Mouse (Mus musculus) adrenal gland (tissue): Measurements from ENCODE around the gene Elf3.
"Not testable (repeated sequence)": the region's sequence is repeated elsewhere in the genome, so short reads cannot be mapped to it uniquely, and the experiment has no call there.

ENCODE experiments used
- intact Hi-C: fragments of 180-260 bp; cut with DNase I; formaldehyde crosslinking; loops from one replicate; pipeline ENCODE4 v1.15.1; 2025

Elf3 gene

DNA sequence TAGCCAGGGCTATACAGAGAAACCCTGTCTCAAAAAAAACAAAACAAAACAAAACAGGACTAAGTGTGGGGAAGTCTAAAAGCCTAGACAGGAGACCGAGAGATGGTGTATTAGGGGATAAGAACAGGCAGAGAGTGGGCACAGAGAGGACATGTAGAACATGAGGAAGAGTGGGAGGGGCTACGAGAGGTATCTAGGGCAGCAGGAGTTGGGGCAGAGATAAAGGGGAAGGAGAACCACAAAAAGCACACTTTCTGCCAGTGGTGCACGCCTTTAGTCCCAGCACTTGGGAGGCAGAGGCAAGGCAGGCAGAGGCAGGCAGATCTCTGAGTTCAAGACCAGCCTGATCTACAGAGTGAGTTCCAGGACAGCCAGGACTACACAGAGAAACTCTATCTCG is 18.2 kb downstream of the Elf3 start:
- intact Hi-C loops = not testable (repeated sequence)

DNA sequence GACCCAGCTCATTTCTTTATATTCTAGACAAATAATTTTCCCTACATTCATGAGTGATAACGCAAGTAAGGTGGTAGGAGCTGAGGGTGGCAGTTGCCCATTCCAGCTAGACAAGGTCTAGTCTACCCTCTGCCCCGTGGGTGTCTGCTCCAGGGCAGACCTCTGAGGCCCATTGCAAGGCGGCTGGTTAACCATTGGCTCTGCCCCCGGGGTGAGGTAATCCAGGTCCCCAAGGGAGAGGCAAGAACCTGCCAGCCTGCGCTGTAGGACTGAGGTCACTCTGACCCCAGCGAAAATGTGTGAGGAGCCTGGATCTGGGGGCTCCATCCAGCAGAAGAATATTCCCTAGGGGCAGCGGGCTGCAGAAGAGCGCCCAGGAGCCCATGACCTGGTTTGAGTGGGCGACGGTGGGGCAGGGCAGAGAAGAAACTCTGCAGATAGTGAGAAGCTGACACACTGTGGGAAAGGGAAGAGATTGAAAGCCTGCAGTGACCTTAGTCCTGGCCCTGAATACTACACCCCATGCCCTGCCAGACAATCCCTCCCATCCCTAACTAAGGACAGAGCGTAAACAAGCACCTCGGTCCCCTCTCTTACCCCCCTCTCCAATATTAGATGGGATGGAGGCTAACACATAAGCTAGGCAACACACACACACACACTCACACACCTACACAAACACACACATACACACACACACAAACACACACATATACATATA is 21.1 kb downstream of the Elf3 start:
- intact Hi-C loops = no loop called here

DNA sequence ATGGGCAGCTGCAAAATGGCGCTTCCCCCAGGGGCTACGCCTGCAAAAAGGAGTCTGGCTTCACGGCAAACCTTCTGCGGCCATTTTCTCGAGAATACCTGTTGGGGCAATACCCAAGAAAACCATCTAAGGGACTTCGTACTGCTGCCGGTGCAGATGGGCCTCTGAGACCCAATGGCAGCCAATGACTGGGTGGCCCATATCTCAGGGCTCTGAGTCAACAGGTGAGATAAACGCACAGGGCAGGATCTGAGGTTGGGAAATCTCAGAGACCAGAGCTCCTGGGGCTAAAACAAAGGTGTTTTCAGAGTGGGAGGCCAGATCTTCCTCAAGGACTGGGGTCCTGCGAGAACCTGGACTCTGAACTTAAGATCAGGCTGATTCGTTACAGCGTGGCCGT is 23.6 kb downstream of the Elf3 start:
- intact Hi-C loops = no loop called here

DNA sequence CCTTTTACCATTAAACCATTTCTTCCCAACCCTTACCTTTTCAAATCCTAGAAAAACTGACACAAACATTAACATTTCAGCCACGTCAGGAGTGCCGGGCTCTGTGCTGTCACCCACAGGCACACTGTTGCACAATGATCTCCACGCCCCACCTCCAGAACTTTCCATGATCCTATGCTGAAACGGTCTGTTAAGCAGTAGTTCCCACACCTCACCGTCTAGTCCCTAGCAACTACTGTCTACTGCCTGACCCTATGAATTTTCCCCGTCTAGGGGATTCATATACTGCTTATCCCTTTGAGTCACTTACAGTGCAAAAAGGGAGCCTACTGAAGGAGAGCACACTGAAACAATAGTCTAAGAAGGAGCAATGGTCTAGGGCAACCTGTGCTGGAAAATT is 24.4 kb downstream of the Elf3 start:
- intact Hi-C loops = no loop called here

DNA sequence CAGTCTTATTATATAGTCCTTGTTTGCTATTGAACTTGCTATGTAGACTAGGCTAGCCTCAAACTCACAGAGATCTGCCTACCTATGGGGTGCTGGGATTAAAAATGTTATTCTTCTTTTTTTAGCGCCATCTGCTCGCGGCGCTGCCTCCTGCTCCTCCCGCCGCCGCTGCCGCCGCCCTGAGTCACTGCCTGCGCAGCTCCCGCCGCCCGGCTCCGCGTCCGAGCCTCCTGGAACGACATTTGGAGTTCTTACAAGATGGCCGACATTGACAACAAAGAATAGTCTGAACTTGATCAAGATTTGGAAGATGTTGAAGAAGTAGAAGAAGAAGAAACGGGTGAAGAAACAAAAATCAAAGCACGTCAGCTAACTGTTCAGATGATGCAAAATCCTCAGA is 26.5 kb downstream of the Elf3 start:
- intact Hi-C loops = not testable (repeated sequence)

DNA sequence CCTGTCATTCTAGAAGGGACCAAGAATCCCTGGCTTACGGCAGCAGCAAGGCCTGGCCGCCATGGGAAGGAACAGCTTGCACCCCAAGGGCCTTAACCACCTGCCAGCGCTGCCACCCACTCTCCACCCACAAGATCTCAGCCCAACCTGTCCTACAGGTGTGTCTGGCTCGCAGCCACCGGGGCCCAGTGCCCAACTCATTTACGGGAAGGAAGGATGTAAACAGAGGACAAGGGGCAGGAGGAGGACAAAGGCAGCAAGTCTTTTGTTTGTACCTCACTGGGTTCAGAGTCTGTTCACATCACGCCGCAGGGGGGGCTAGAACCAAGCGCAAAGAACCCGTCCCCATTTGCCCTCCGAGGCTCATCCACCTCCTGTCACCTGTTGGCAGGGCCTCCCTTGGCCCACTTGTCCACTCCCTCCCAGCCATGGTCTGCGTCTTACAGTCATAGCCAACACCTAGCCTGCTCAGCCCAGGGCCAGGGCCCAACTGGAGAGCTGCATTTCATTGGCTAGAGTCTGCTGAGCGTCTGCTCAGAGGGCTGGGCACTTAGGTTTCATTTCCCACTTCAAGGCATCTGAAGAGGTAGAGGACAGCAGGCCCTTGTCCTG is 30.9 kb downstream of the Elf3 start:
- intact Hi-C loops = no loop called here

DNA sequence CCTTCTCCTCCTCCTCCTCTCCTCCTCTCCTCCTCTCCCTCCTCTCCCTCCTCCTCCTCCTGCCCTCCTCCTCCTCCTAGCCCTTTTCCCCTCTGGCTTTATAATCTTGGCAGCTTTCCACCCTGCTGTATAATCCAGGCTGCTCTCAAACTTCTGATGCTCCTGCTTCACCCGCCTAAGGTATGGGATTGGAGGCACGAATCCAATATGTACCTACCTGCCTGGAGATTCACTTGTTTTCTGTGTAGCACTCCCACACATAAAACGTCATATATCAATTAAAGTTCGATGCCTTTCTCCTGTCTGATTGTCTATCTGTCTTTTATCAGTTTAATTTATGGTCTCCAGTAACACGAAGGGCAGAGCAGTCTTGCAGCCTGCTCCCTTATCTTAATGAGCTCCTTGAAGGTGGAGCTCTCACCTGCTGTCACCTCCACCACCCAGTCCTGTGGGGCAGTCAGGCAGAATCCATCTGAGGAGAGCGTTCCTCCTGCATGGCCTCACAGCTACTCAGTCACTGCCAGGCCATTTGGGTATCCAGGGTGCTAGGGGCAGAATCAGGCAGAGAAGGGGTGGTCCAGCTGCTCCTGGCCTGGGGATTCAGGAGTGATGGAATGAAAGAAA is 33.3 kb downstream of the Elf3 start:
- intact Hi-C loops = no loop called here

DNA sequence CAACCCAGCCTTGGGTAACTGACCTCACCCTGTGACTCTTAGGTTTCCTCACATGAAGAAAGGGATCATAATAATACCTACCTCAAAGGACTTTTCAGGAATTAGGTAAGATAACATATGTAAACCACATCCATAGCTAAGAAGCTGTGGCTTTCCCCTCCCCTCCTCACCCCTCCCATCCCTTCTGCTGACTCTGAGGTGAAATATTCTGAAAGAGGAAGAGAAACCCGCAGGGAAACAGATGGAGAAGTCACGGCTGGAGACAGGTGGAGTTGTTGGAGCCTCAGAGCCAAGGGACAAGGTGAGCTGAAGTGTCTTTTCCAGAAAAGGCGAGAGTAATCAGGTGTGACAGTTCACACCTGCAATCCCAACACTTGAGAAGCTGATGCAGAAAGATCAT is 34.2 kb downstream of the Elf3 start:
- intact Hi-C loops = no loop called here

DNA sequence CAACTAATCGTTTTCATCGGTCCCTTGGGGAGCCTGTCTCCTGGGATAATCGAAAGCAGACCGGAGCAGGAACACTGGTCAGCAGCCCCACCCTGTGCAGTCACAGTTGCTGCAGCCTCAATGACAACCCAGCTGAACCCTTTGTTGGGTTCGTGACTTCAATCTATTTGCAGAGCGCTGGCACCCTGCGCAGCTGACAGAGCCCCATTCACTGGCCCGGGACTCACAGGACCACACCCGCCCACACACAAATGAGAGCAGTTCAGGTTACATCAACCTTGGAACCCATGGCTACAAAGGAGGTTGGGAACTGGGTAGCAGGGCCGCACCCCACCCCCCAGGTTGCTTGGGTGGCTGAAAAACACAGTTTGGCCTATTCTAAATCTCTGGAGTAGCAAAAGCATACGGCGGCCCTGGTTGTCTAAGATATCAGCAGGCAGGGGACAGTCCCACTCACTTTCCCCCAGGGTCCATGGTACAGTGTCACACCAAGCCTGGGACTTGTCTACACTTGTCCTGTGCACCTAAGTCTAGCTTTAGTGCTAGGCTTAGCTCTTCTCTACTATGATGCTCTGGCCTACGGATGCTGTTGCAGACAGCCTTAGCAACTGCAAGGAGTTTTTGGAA is 40.6 kb downstream of the Elf3 start:
- intact Hi-C loops = no loop called here

DNA sequence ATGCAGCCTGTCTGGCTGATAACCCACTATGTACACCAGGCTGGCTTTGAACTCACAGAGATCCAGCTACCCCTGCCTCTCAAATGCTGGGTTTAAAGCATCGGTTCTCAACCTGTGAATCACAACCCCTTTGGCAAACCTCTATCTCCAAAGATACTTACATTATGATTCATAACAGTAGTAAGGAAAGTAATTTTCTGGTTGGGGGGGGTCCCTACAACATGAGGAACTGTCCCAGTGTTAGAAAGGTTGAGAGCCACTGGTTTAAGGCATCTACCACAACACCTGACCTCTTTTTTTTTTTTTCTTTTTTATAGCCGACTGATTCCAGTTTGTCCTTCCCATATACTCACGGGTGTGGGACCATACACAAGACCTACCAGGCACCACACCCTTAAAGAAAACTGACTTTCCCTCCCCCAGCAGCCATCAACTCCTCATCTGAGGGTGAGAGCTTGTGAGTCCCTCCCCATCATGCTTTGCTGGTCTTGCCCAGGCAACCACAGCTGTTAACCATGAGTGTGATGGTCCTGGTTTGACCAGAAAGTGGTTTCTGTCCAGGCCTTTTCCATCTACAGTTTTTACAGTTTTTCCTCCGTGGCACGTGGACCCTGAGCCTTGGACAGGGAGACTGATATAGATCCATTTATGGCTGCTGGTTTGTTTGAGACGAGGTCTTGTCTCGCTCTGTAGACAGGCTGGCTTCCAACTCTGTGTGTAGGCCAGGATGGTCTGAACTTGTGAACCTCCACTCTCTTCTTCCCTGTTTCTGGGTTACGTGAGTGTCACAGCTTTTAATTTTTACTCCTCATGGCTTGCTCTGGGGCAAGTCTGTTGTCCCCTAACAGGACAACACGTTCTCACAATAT is 44.4 kb downstream of the Elf3 start:
- intact Hi-C loops = no loop called here

DNA sequence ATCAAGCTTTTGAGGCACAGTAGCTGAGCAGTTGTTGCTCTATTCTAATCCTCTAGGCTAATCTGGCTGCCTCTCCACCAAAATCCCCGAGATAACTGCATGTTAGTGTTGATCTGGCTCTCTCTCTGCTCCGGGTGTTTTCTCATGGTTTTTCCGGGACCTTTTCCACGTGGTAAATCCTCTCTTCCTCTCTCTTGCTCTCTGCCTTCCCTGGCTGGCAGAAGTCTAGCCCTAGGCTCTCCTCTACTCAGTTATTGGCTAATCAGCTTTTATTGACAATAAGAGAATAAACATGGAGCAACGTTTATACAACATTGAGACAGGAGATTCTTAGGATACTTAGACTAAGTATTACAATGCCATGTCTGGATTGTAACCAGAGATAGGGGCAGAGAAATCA is 47.9 kb downstream of the Elf3 start:
- intact Hi-C loops = no loop called here

DNA sequence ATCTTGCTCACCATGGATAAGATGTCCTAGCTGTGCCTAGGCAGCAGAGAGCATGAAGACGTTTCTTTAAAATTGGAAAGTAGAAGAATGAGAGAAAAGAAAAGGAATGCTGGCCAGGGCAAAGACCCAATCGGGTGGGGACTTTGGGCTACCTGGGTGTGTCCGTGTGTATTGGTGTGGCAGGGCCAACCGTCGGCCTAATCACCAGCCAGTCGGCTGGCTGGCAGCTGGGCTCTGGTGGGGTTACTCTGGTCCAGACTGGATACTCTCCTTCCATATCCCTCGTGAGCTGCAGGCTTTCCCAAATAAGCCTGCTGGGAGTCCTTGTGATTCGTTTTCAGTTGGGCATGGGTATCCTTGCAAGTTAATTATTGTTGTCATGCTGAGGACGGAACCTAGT is 49.7 kb downstream of the Elf3 start:
- intact Hi-C loops = no loop called here

DNA sequence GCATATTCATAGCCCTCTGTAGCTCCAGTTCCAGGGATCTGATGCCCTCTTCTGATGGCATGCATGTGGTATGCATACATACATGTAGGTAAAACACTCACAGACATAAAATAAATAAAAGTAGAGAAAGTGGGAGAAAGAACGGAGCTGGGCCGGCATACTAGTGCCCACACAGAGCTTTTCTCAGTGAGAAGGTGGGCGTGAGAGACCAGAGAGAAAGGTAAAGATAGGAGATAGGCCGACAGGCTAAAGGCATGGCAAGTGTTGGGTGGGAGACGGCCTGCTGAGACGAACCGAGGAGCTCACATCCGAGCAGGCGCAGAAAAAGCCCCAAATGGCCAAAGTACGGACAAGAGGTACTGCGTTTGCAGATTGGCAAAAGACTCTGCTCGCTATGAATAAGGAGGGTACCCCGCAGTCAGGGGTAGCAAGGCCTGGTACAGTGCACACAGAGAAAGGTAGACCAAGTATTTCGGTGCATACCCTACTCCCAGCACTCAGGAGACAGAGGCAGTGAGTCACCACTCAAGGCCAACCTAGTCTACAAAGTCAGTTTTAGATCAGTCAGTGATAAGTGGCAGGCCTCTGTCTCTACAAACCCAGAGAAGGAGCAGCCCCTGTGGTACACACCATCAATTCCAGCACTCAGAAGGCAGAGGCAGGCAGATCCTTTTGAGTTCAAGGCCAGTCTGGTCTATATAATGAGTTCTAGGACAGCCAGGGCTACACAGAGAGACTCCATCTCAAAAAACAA is 51.6 kb downstream of the Elf3 start:
- intact Hi-C loops = no loop called here

DNA sequence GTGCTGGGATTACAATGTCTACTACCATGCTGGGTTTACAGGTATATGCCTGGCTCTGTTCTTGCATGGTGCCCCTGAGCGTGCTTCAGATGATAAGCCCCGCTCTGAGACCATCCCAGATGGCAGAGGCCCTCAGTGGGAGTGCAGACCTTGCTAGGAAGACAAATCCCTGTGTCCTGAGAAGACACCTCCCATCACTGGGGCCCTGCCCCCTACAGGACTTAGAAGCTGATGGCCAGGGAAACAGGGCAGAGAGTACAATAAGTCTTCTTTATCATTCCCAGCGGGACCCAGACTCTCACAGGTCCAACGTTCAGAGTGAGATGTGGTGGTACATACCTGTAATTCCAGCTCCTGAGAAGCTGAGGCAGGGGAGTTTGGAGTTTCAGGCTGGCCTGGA is 53.1 kb downstream of the Elf3 start:
- intact Hi-C loops = no loop called here

DNA sequence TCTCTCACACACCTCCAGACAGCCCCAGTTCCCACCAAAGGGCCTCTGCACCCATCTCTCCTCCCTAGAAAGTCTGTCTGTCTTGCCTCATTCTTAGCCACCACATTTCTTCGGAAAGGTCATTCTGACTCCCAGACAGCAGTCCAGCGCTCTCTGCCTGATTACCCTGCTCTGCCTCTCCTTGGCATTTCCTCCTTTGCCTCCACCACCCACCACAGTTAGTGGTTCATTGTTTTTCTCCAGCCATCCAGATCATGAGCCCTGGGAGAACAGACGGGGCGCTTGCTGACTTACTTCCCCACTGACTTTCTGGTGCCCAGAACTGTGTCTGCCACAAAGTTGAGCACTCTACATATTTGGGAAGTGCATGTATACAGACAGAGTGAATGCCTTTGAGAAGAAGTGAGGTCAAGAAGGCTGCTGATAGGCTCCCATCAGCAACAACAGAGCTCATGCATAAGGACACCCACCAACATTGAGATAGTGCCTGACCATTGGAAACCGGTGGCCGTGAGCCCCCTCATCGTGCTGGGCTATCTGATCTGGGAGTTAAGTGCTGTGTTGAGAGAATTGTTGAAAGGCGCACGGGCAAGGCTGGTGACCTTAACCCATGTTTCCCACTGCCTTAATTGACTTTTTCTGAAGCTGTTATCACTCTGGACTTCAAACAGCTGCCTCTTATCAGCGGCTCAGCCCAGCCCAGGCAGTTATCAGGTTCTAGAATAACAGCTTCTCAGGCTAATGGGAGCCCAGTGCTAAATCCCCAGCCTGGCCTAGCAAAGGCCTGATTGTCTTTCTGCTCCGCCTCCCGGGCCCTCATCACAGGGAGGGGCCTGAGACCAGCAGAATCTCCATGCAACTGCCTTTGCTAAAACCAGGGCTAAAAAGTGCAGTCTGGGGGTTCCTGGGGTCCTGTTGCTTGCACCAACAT is 53.9 kb downstream of the Elf3 start:
- intact Hi-C loops = no loop called here
